Mouse (Mus musculus) WW6 (cell line): ENCODE data around the gene Dnajb1.
A peak's percentile ranks its signal among the peaks of the same experiment; 100 is the strongest.
"Not testable (repeated sequence)": the region's sequence is repeated elsewhere in the genome, so short reads cannot be mapped to it uniquely, and the experiment has no call there.

Source experiments
- DNase-seq: peaks from one replicate; pipeline ENCODE4 v3.0.0-alpha.2; 2013; ENCODE audit warnings: low read depth, low spot score

Gene Dnajb1

DNA sequence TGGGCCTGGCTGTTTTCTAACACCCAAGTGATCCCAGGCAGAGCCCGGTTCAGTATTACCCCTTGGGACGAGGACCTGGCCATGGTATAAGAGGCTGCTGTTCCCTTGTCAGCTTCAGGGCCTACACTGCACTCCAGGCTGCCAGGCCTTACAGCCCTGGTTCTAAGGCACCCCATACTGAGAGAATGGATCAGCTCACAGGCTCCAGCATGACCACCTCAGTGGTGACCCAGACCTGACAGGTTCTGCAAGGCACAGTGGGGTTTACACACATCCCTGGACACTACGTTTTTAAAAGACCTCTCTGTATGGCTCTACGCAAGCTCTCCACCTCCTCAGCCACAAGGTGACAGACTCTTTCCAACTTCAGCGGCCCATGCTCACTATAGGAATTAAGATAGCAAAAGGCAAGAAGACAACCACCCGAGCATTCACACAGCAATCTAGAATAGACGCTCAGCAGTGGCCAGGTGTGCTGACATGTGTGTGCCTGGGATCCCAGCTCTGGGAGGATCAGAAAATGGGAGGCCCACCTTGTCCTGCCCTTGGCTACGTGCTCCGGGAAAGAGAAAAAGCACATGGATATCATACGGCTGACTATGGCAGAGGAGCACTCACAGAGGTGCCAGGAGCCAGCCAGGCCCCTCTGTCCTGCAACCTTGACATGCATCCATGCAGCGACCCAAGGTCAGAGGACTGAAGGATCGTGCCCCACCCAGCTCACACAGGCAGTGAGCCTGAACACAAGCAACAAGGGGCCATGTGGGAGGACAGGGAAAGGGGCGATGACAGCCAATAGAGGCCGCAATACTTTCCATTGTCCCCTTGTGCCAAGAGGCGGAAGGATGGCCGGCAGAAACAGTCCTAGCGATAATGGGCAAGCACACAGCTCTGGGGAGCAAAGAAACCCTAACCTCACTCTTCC, 29.6 kb upstream of the Dnajb1 start:
- DNase-seq = no peak

DNA sequence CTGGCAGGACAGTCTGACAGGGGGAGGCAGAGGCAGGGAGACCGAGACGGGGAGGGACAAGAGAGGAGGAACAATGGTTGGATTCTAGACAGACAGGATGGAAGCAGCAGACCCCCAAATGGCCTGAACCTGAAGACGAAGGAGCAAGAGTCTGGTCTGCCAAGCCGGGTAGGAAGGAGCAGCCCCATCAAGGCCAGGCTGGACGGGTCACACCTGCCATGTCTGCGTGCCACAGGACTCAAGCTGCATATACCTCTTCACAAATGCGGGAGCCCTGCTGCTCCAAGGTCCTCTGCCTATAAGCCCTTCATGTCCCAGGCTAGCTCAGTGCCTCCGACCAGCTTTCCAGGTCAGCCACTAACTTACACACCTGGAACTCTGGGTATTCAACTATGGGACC, 28.3 kb upstream of the Dnajb1 start:
- DNase-seq = no peak

DNA sequence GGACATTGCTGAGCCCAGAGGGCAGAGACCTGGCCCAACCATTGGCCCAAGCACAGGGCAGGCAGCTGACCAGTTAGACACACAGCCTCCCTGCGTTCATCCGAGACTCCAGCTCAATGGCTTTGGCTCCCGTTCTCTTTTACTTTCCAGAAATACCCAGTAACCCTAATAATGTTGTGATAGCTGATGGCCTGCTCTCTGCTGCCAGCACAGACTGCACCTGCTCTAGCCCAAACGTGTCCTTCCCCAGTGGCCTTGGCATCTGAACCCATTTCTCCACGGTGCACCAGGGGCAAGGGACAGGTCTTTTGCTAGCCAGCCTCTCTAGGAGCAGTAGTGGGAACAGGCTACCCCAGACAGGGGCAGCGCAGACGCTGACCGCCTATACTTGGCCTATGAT, 27.2 kb upstream of the Dnajb1 start:
- no peak for DNase-seq

DNA sequence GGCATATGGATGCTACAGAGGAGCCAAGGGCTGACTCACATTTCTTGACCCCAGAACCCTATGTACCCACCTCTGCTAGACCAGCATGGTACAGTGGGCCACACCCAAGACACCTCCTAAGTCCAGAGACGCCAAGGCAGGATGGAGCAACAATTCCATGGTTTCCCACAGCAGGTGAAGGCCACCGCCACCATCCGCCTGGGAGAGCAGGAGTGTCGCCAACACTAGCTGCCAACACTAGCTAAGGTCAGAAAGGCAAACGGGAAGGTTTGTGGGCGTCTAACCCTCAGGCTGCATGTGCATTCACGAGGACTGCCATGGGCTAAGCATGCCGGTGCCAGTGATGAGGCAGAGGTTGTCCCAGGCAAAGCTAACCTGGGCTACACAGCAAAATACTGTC, 25.8 kb upstream of the Dnajb1 start:
- DNase-seq = no peak

DNA sequence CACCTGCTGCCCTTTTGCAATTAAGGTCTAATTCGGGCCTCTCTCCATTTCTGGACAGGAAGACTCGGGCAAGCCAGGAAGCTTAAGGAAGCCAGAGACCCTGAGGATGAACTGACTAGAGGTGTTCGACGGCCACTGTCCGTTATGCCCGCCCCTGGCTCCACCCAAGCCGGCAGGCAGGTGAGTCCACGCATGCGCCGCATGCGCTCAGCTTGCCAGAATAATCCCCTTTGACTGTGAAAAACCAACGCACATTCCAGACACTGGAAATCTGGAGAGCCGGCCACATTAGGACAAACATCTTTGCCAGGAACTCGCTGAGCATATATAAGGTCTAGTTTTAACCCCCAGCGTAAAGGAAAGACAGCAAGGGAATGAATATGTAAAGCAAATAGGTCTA, 24.8 kb upstream of the Dnajb1 start:
- DNase-seq = no peak

DNA sequence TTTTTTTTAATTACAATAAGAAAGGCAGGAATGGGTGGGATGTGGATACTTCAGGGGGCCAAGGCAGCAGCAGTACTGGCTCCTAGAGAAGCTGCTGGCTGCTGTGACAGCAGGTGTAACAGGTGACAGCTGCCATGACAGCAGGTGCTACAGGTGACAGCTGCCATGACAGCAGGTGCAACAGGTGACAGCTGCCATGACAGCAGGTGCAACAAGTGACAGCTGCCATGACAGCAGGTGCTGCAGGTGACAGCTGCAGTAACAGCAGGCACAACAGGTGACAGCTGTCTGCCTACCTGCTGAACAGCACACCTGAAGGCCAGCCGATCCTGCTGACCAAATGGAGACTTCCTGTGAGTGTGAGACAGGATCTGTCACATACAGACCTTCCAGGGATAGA, 23.2 kb upstream of the Dnajb1 start:
- no peak for DNase-seq

DNA sequence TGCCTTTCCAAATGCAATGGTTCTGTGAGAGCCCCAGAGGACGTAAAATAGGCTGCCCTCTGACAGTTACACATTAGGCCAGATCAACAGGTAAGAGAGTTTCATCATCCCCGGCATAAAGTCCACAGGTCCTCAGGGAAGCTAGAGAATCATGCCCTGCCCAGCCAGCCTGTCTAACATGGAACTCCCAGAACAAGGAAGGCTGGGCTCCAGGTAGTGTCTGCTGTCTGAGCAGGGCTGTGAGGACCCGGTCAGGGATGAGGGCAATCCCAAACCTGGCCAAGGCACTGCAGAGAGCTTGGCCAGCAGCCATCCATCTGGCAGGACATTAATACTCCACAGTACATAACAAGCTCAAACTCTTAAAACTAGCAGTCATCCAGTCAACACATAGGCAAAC, 22.7 kb upstream of the Dnajb1 start:
- no peak for DNase-seq

DNA sequence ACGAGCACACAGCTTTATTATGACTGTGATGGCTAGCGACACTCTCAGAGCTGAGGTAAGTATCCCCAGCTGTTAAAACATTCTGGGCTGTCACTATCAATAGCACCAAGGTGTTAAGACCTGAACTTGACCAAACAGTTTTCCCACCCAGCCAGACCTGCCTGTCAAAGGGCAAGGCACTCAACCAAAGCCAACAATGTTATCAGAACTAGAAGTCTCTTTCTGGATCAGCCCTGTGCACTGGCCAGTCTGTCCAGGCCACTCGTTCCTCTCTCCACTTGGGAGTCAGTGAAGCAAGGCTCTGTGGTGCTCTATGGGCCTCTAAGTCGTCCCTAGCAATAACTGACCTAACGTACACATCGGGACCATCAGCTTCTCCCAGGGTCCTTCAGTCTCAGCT, 20.3 kb upstream of the Dnajb1 start:
- DNase-seq = no peak

DNA sequence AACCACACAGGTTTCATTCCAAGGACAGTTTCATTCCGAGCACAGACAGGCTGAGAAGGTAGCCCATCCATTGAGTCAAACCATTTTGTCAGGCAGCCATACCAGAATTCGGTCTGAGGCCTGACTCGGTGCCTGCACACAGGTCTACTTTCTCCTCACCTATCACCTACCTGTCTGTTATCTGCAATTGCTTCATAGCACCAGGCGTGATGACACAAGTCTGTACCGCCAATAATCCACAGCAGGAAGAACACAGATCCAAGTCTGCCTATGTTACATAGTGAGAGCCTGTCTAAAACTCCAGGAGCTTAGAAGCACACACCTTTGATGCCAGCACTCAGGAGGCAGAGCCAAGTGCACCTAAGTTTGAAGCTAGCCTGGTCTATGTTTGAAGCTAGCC, 19.1 kb upstream of the Dnajb1 start:
- DNase-seq = no peak

DNA sequence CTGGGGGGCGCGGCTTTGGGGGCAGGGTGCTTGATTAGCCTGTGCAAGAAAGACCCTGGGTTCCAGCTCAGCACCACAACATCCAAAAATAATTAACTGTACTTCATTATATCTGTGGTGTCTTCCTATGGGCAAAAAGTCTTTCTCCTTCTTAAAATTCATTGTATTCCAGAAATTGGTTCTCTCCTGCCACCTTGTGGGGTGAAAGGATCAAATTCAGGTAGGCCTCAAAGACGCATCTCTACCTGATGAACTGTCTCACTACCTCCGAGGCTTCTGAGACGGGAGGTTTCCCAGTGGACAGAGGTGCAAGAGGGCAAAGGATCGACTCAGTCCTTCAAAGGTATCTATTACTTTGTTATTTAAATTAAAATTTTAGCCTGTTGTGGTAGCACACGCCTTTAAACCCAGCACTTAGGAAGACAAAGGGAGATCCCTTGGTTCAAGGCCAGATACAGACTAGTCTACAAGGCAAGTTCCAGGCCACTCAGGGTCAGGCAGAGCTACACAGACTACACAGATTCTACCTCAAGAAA, 17.4 kb upstream of the Dnajb1 start:
- no peak for DNase-seq

DNA sequence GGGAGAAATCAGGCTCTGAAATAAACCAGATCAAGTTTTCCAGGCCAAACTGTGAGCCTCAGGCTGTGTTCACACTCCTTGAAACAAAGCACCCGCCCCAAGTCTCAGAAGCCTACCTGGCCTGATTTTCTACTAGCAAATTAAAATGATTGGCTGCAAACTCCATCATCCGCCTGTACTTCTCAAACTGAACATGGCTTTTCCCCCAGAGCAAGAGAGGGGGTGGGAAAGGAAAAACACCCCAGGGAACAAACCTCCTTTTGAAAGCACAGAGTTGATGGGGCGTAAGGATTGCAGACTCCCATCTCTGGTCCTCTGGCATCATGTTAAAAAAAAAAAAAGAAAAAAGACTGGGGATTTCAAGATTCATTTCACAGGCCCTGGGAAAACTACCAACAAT, 15.3 kb upstream of the Dnajb1 start:
- no peak for DNase-seq

DNA sequence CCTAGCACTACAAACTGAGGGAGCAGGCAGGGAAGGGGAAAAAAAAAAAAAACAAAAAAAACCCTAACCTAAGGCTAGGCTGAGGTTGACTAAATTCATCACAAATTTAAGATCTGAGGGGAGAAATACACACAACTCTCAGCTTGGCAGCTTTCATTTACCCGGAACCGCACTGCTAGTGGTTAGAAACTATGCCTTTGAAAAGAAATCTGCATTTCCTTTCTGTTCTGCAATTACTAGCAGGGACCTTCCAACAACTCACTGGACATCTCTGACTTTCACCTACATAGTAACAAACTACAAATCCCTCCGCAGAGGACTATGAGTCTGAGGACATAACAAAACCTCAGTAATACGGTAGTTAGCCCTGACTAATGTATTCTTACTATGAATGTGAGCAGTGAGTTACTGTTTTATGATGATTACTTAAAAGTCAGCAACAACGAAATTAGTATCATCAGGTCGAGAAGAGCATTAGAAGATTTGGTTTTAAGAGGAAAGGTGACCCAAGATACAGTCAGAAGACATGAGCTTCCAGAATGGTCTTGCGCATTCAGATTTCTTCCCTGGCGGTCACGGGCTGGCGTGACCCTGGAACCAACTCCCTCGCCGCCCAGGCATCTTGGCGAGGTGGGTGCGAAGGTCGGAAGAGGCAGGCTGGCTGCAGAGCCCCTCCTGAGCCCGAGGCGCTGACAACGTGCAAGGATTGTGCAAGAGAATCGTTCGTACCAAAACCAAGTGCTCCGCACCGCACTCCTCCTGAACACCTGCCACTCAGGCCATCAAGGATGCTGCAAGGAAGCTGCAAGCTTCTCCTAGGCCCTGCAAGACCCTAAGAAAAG, 14.4 kb upstream of the Dnajb1 start:
- DNase-seq = no peak

DNA sequence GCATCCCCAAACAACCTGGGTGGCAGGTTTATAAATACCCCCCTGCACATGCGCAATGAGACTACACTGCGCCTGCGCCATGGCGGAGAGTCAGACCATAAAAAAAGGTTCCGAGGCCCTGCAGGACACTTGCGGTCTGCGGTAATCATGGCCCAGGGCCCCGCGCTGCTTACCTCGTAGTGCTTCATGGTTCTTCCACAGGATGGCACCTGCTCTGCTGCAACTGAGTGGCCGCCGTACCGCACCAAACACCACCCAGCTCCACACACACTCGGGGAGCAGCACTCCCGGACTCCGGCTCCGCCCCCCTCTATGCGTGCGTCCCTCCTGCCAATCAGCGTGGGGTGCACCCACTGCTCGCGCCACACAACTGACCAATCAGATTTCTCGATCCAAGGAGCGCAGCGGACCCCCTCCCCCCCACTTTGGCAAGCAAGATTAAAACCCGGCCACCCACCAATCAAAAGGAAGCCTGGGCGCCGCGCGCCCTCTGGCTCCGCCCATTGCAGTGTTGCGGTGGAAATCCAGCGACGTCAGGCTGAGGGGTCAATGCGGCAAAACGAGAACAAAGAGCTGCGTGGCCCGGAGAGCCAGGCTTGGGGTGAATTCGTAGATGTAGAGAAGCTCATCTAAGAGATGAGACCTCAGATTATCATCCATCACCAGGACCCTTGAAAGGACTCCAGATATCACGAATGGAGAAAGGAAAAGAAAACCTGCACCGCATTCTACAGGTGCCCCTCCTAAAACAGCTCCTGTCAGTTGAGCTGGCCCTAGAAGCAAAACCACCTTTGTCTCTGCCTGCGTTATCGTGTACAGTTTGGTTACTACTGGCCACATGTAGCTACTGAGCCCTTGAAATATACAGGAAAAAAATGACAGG, 13.6 kb upstream of the Dnajb1 start:
- DNase-seq = peak; percentile 100

DNA sequence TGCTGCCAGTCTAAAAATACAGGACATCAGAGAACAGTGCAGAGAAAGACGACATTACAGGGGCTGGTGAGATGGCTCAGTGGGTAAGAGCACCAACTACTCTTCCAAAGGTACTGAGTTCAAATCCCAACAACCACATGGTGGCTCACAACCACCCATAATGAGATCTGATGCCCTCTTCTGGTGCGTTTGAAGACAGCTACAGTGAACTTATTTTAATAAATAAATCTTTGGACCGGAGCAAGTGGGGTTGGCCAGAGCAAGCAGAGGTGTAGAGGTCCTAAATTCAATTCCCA, 13.0 kb upstream of the Dnajb1 start:
- not testable (repeated sequence) for DNase-seq

DNA sequence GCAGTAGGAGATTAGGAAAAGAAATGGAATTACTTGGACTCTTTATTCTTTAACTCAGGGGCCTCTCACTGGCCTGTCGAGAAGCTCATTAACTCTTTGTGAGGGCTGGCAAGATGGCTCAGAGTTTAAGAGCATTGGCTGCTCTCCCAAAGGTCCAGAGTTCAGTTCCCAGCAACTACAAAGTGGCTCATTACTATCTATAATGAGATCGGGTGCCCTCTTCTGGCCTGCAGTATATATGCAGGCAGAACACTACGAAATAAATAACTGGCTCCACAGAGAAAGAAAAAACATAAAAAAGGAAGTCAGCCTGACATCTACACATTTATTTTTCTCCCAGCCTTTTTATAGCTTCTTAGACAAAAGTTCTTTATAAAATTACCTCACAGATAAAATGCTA, 11.6 kb upstream of the Dnajb1 start:
- DNase-seq = no peak

DNA sequence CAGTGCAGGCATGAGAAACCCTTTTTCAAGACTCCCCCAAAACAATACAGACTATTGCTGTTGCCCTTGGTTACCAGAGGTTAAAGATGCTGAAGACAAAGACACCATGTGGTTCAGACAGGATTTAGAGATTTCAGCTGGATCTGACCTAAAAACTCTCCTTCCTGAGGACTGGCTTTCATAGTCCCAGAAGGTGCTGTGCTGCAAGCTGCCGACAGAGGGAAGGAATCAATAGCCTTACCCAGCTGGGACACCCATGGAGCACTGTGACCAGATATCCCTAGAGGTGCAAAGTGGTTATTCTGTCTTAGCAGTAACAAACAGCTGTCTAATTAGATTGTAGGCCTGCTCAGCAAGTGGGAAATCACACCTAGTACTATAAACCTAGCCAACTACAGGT, 9.8 kb upstream of the Dnajb1 start:
- no peak for DNase-seq

DNA sequence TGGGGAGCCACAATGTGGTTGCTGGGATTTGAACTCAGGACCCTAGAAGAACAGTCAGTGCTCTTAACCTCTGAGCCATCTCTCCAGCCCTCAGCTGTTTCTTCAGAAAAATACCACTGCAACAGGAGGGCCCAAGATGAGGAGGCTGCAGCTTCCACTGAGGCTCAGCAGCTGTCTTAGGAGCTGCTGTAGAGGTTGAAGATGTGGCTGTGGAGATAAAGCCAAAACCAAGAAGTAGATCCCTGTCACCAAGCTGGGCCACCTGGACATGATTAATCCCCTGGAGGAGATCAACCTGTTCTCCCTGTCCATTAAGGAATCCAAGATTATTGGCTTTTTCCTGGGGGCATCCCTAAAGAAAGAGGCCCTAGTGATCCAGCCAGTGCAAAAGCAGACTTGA, 8.2 kb upstream of the Dnajb1 start:
- DNase-seq = no peak

DNA sequence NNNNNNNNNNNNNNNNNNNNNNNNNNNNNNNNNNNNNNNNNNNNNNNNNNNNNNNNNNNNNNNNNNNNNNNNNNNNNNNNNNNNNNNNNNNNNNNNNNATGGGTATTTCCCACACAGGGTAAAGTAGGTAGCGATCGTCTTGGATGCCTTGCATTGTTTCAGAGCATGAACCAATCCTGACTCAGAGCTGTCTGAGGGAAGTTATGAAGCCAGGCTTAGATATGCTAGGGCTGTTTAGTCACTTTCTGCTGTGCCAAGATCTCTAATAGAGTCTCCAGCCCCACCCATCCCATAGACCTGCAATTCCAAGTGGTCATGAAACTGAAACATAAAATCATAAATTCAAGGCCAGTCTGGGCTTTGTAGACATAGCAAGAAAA, 5.4 kb upstream of the Dnajb1 start:
- DNase-seq = no peak

DNA sequence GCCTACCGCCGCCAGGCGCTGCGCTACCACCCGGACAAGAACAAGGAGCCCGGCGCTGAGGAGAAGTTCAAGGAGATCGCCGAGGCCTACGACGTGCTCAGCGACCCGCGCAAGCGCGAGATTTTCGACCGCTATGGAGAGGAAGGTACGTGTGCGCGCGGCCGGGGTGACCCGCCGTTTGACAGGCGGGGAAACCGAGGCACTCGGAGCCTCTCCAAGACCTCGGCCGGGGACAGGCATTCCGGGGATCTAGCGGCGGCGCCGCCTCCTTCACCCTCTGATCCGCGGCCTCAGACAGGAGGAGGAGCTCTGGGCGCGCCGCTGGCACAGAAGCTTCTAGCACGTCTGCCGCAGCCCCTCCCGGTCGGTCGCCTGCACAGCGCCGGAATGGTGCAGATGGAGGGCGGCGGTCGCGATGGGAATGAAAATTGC, 421 bp downstream of the Dnajb1 start:
- no peak for DNase-seq

DNA sequence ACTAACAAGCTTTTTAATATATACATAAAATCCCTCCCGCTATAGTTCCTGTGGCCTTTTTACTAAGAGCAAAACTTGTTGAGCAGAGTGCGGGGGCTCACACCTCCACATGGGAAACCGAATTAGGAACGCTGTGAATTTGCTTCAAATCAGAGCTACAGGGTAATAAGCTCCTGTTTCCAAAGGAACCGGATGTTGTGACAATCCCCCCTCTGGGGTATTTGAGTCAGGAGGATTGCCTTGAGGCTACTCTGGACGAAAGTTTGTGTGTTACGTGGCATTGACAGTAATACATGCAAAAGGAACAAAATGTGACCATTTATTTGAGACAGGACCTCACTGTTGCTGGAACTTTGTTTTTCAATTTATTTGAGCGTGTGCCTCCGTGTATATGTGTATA, 1.1 kb downstream of the Dnajb1 start:
- no peak for DNase-seq

DNA sequence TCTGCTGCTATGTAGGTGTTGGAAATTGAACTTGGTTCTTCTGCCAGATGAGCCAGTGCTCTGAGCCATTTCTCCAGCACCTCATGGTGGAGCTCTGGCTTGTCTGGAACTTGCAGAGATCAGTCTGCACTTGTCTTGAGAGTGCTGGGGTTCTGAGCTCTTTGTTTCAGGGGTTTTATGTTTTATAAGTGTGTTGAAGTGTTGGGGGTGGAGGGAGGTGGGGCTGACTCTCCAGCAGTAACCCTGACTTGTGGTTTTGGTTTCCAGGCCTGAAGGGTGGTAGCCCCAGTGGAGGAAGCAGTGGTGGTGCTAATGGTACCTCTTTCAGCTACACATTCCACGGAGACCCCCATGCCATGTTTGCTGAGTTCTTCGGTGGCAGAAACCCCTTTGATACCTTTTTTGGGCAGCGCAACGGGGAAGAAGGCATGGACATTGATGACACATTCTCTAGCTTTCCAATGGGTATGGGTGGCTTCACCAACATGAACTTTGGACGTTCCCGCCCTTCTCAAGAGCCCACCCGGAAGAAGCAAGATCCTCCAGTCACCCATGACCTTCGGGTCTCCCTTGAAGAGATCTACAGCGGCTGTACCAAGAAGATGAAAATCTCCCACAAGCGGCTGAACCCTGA, 1.7 kb downstream of the Dnajb1 start:
- DNase-seq = no peak
